Mouse (Mus musculus) 3134 (cell line): ENCODE data around the gene Rfc4.
A peak's percentile ranks its signal among the peaks of the same experiment; 100 is the strongest.

Experiments
- DNase-seq: peaks from one replicate; pipeline ENCODE4 v3.0.0-alpha.2; 2011; ENCODE audit warnings: low spot score; ENCODE audit not compliant: insufficient read length; ENCODE audit errors: extremely low read depth

Rfc4 gene

GRCm38 (mm10) chr16:23136406-23136970, 9.0 kb upstream of the Rfc4 start:
- peak; percentile 62 for DNase-seq

GRCm38 (mm10) chr16:23135421-23136149, 8.0 kb upstream of the Rfc4 start:
- peak; percentile 60 for DNase-seq

GRCm38 (mm10) chr16:23132336-23132735, 4.8 kb upstream of the Rfc4 start:
- DNase-seq: no peak

- no peak for DNase-seq
These were observed 2.8 kb upstream of the Rfc4 start for GRCm38 (mm10) chr16:23130303-23130702.

- no peak for DNase-seq
These were observed 245 bp downstream of the Rfc4 start for GRCm38 (mm10) chr16:23127311-23127672.

GRCm38 (mm10) chr16:23124398-23124797, 3.1 kb downstream of the Rfc4 start:
- no peak for DNase-seq

GRCm38 (mm10) chr16:23123104-23123503, 4.4 kb downstream of the Rfc4 start:
- no peak for DNase-seq

GRCm38 (mm10) chr16:23122446-23122845, 5.1 kb downstream of the Rfc4 start:
- no peak for DNase-seq

- DNase-seq: no peak
These were observed 10.4 kb downstream of the Rfc4 start for GRCm38 (mm10) chr16:23117173-23117572.

- no peak for DNase-seq
These were observed 12.1 kb downstream of the Rfc4 start for GRCm38 (mm10) chr16:23115486-23115885.

- DNase-seq: peak; percentile 65
These were observed 13.0 kb downstream of the Rfc4 start for GRCm38 (mm10) chr16:23114339-23115171.

- DNase-seq: no peak
These were observed 13.6 kb downstream of the Rfc4 start for GRCm38 (mm10) chr16:23113903-23114302.

- no peak for DNase-seq
These were observed 14.6 kb downstream of the Rfc4 start for GRCm38 (mm10) chr16:23112861-23113435.

GRCm38 (mm10) chr16:23112348-23112747, 15.2 kb downstream of the Rfc4 start:
- no peak for DNase-seq

- DNase-seq: no peak
These were observed 17.9 kb downstream of the Rfc4 start for GRCm38 (mm10) chr16:23109350-23110280.

- DNase-seq: no peak
These were observed 18.6 kb downstream of the Rfc4 start for GRCm38 (mm10) chr16:23108943-23109342.

- peak; percentile 92 for DNase-seq
These were observed 19.4 kb downstream of the Rfc4 start for GRCm38 (mm10) chr16:23107946-23108759.

GRCm38 (mm10) chr16:23107231-23107942, 20.1 kb downstream of the Rfc4 start, which contains the start of gene Eif4a2:
Gene Eif4a2, plus strand, starts transcription at chr16:23107444.
- peak; percentile 97 for DNase-seq

- DNase-seq: no peak
These were observed 21.4 kb downstream of the Rfc4 start for GRCm38 (mm10) chr16:23106121-23106520.
